Comparison of ENCODE assay signal across 9 mouse cellular contexts in genomic region chr1:21411331-21412196, GRCm38 (mm10). TPM values are rescaled to one million over a fixed set of nuclear protein-coding genes. Genes with fewer than 3 reads are reported as not detected.
DNase-seq lines count a peak whose midpoint lies in the region; ATAC-seq and TF ChIP-seq lines count a peak whose summit lies in the region.
"Had no signal": no experiment of that assay in that cellular context is flagged by ENCODE, and none has a peak within 500 bp of the region (broad histone marks: within the 10 kb centered on the region; RNA-seq: fewer than 3 reads in every experiment).

No protein-coding gene starts in this region.

- intact Hi-C loops in left cerebral cortex, adult 2 months (cut with DNase I) = loop anchor here (1.0 to 10.0 kb wide), 4 partner anchors 143 to 856 kb away; no protein-coding TSS in a partner anchor

- H3K27ac ChIP-seq in intestine, embryonic 15.5 days = no peak overlapping the region
- peak overlapping the region; percentile 80 for H3K27ac ChIP-seq in left cerebral cortex, adult 2 months
- H3K27ac ChIP-seq in midbrain, embryonic 11.5 days (ENCODE audit: low read depth, low read length) = no peak overlapping the region

- DNase-seq in urinary bladder, adult 18-20 months (ENCODE audit: low spot score in 2 of 2) = peak; percentile 3 to 20
- DNase-seq in urinary bladder, postnatal 25 days (ENCODE audit: low spot score) = no peak
- DNase-seq in cerebellum, postnatal 36 days = peak; percentile 76 to 82
- DNase-seq in gastrocnemius, adult 18-20 months (ENCODE audit: low spot score) = peak; percentile 62
- DNase-seq in left cerebral cortex, adult 2 months (ENCODE audit: extremely low spot score in 1 of 2, low spot score in 2 of 2) = peak; percentile 66 to 85
- peak; percentile 95 for DNase-seq in midbrain, embryonic 11.5 days (ENCODE audit: low spot score, missing footprints)
- peak; percentile 80 for DNase-seq in right cerebral cortex, postnatal 4 days

- no peaks in the 10 kb centered on the region for H3K27me3 ChIP-seq in intestine, embryonic 15.5 days (replicated peaks)
- no peaks in the 10 kb centered on the region for H3K27me3 ChIP-seq in midbrain, embryonic 11.5 days (ENCODE audit: control insufficient read depth, insufficient read depth, low read length)

- WGBS in intestine, embryonic 15.5 days = 58% methylated on average over 18 of the region's 18 CpGs
- 60% methylated on average over 18 of the region's 18 CpGs for whole genome bisulfite sequencing in midbrain, embryonic 11.5 days

- TF ChIP-seq CTCF in left cerebral cortex, adult 2 months (IDR thresholded peaks at IDR 0.05) = peak; percentile 92

- no peaks in the 10 kb centered on the region for H3K36me3 ChIP-seq in intestine, embryonic 15.5 days
- no peaks in the 10 kb centered on the region for H3K36me3 ChIP-seq in midbrain, embryonic 11.5 days (ENCODE audit: control insufficient read depth, insufficient read depth, low read length)

- no peak overlapping the region for H3K9ac ChIP-seq in intestine, embryonic 15.5 days
- no peak overlapping the region for H3K9ac ChIP-seq in midbrain, embryonic 11.5 days (ENCODE audit: low read length)

- ATAC-seq in intestine, embryonic 15.5 days = 0 out of 2 replicates have a peak, but pooled peaks have one; percentile 17
- peak; percentile 81 for ATAC-seq in midbrain, embryonic 11.5 days (ENCODE audit: low FRiP score)

- H3K9me3 ChIP-seq in intestine, embryonic 15.5 days = no peaks in the 10 kb centered on the region
- no peaks in the 10 kb centered on the region for H3K9me3 ChIP-seq in midbrain, embryonic 11.5 days (ENCODE audit: control insufficient read depth, low read length)

- no peak overlapping the region for H3K4me2 ChIP-seq in intestine, embryonic 15.5 days (replicated peaks)
- no peak overlapping the region for H3K4me2 ChIP-seq in midbrain, embryonic 11.5 days

- no peaks in the 10 kb centered on the region for H3K4me1 ChIP-seq in intestine, embryonic 15.5 days (replicated peaks)
- H3K4me1 ChIP-seq in midbrain, embryonic 11.5 days (ENCODE audit: control insufficient read depth, insufficient read depth, low read length) = no peaks in the 10 kb centered on the region

- H3K4me3 ChIP-seq in intestine, embryonic 15.5 days (replicated peaks) = no peak overlapping the region
- peak overlapping the region; percentile 9; the same call in 1 of the 2 replicates for H3K4me3 ChIP-seq in left cerebral cortex, adult 2 months
- no peak overlapping the region for H3K4me3 ChIP-seq in midbrain, embryonic 11.5 days (ENCODE audit: low read depth, low read length)

RNA-seq across cellular contexts. Expression of gene Khdc1b, which starts 28.2 kb away (rescaled TPM):
- total RNA-seq in gastrocnemius, adult 18-20 months (2021) = not detected
- polyA plus RNA-seq in intestine, embryonic 15.5 days (2015; fragmentation: Nextera tagmentation; extraction: Ambion mirVana) = not detected in 2 replicates
- not detected for total RNA-seq in left cerebral cortex, adult 2 months (2021)
- polyA plus RNA-seq in midbrain, embryonic 11.5 days (2014; fragmentation: Nextera tagmentation; extraction: Ambion mirVana) = not detected in 2 replicates
- total RNA-seq: adrenal gland, adult 18-20 months had no signal

RNA-seq across cellular contexts. Expression of gene Khdc1c, which starts 43.4 kb away (rescaled TPM):
- not detected for total RNA-seq in gastrocnemius, adult 18-20 months (2021)
- polyA plus RNA-seq in intestine, embryonic 15.5 days (2015; fragmentation: Nextera tagmentation; extraction: Ambion mirVana) = not detected in 2 replicates
- not detected for total RNA-seq in left cerebral cortex, adult 2 months (2021)
- polyA plus RNA-seq in midbrain, embryonic 11.5 days (2014; fragmentation: Nextera tagmentation; extraction: Ambion mirVana) = not detected in 2 replicates
- total RNA-seq: adrenal gland, adult 18-20 months had no signal
